Mouse (Mus musculus): ENCODE measurements around the gene Ccdc146. TPM values are rescaled to one million over a fixed set of nuclear protein-coding genes. Genes with fewer than 3 reads are reported as not detected.

Ccdc146 gene
- polyA plus RNA-seq, 1 experiment = not detected

GRCm38 (mm10) chr5:21436471-21436975 is 12.0 kb upstream of the Ccdc146 start:
- peaks cover 4% of the 10 kb centered on the region; the same call in 1 of the 2 replicates for H3K36me3 ChIP-seq (ENCODE audit: control insufficient read depth, insufficient read depth, low read length)
- peaks cover 12% of the 10 kb centered on the region; the same call in 1 of the 2 replicates for H3K4me1 ChIP-seq (ENCODE audit: control insufficient read depth, insufficient read depth, insufficient read length, low read length)
- TF ChIP-seq CTCF (IDR thresholded peaks at IDR 0.05; ENCODE audit: extremely low read depth, insufficient read length, insufficient replicate concordance, low read depth, low read length) (no peak), POLR2A (IDR thresholded peaks at IDR 0.05; ENCODE audit: low read depth, low read length) (no peak)
- H3K27ac ChIP-seq (ENCODE audit: insufficient read depth, low read depth, low read length) = no peak overlapping the region
- WGBS = 89% methylated on average over 8 of the region's 8 CpGs
- no peak overlapping the region for H3K4me3 ChIP-seq (ENCODE audit: low read depth, low read length)
- no peaks in the 10 kb centered on the region for H3K27me3 ChIP-seq (ENCODE audit: control insufficient read depth, insufficient read depth, low read length)

- Histone ChIP-seq H3K4me1 (ENCODE audit: control insufficient read depth, insufficient read depth, insufficient read length, low read length) (no peaks in the 10 kb centered on the region; the same call in 1 of the 2 replicates), H3K27ac (ENCODE audit: insufficient read depth, low read depth, low read length) (no peak overlapping the region), H3K4me3 (ENCODE audit: low read depth, low read length) (no peak overlapping the region), H3K27me3 (ENCODE audit: control insufficient read depth, insufficient read depth, low read length) (no peaks in the 10 kb centered on the region), H3K36me3 (ENCODE audit: control insufficient read depth, insufficient read depth, low read length) (peaks cover 4% of the 10 kb centered on the region; the same call in 1 of the 2 replicates)
- 62% methylated on average over 11 of the region's 11 CpGs for WGBS
- TF ChIP-seq CTCF (IDR thresholded peaks at IDR 0.05; ENCODE audit: extremely low read depth, insufficient read length, insufficient replicate concordance, low read depth, low read length) = no peak
- TF ChIP-seq POLR2A (IDR thresholded peaks at IDR 0.05; ENCODE audit: low read depth, low read length) = no peak
Measured at GRCm38 (mm10) chr5:21434148-21434929, 9.9 kb upstream of the Ccdc146 start.

GRCm38 (mm10) chr5:21426666-21427065 is 2.2 kb upstream of the Ccdc146 start:
- Histone ChIP-seq H3K4me1 (ENCODE audit: control insufficient read depth, insufficient read depth, insufficient read length, low read length) (peaks cover 3% of the 10 kb centered on the region; the same call in 1 of the 2 replicates), H3K27ac (ENCODE audit: insufficient read depth, low read depth, low read length) (no peak overlapping the region), H3K36me3 (ENCODE audit: control insufficient read depth, insufficient read depth, low read length) (no peaks in the 10 kb centered on the region), H3K27me3 (ENCODE audit: control insufficient read depth, insufficient read depth, low read length) (no peaks in the 10 kb centered on the region), H3K4me3 (ENCODE audit: low read depth, low read length) (no peak overlapping the region)
- no peak for TF ChIP-seq CTCF (IDR thresholded peaks at IDR 0.05; ENCODE audit: extremely low read depth, insufficient read length, insufficient replicate concordance, low read depth, low read length)
- no peak for TF ChIP-seq POLR2A (IDR thresholded peaks at IDR 0.05; ENCODE audit: low read depth, low read length)
- 89% methylated on average over 6 of the region's 6 CpGs for WGBS

- no peak for TF ChIP-seq POLR2A (IDR thresholded peaks at IDR 0.05; ENCODE audit: low read depth, low read length)
- TF ChIP-seq CTCF (IDR thresholded peaks at IDR 0.05; ENCODE audit: extremely low read depth, insufficient read length, insufficient replicate concordance, low read depth, low read length) = no peak
- Histone ChIP-seq H3K27ac (ENCODE audit: insufficient read depth, low read depth, low read length) (no peak overlapping the region), H3K36me3 (ENCODE audit: control insufficient read depth, insufficient read depth, low read length) (no peaks in the 10 kb centered on the region), H3K27me3 (ENCODE audit: control insufficient read depth, insufficient read depth, low read length) (no peaks in the 10 kb centered on the region), H3K4me3 (ENCODE audit: low read depth, low read length) (no peak overlapping the region), H3K4me1 (ENCODE audit: control insufficient read depth, insufficient read depth, insufficient read length, low read length) (no peaks in the 10 kb centered on the region)
- WGBS = 4% methylated on average over 1 of the region's 1 CpGs
Measured at GRCm38 (mm10) chr5:21420609-21421008, 3.9 kb downstream of the Ccdc146 start.

GRCm38 (mm10) chr5:21418613-21419012 is 5.9 kb downstream of the Ccdc146 start:
- Histone ChIP-seq H3K27ac (ENCODE audit: insufficient read depth, low read depth, low read length) (no peak overlapping the region), H3K36me3 (ENCODE audit: control insufficient read depth, insufficient read depth, low read length) (no peaks in the 10 kb centered on the region), H3K4me3 (ENCODE audit: low read depth, low read length) (no peak overlapping the region), H3K27me3 (ENCODE audit: control insufficient read depth, insufficient read depth, low read length) (no peaks in the 10 kb centered on the region), H3K4me1 (ENCODE audit: control insufficient read depth, insufficient read depth, insufficient read length, low read length) (no peaks in the 10 kb centered on the region)
- 51% methylated on average over 4 of the region's 4 CpGs for WGBS
- TF ChIP-seq POLR2A (IDR thresholded peaks at IDR 0.05; ENCODE audit: low read depth, low read length) (no peak), CTCF (IDR thresholded peaks at IDR 0.05; ENCODE audit: extremely low read depth, insufficient read length, insufficient replicate concordance, low read depth, low read length) (no peak)

- H3K27ac ChIP-seq (ENCODE audit: insufficient read depth, low read depth, low read length) = no peak overlapping the region
- no peaks in the 10 kb centered on the region for H3K27me3 ChIP-seq (ENCODE audit: control insufficient read depth, insufficient read depth, low read length)
- WGBS = 65% methylated on average over 1 of the region's 1 CpGs
Measured at GRCm38 (mm10) chr5:21414116-21414820, 10.2 kb downstream of the Ccdc146 start.

GRCm38 (mm10) chr5:21413322-21413721 is 11.2 kb downstream of the Ccdc146 start:
- no peaks in the 10 kb centered on the region for H3K36me3 ChIP-seq (ENCODE audit: control insufficient read depth, insufficient read depth, low read length)
- no peaks in the 10 kb centered on the region for H3K27me3 ChIP-seq (ENCODE audit: control insufficient read depth, insufficient read depth, low read length)
- 81% methylated on average over 3 of the region's 3 CpGs for WGBS
- no peak overlapping the region for H3K27ac ChIP-seq (ENCODE audit: insufficient read depth, low read depth, low read length)
- TF ChIP-seq POLR2A (IDR thresholded peaks at IDR 0.05; ENCODE audit: low read depth, low read length) (no peak), CTCF (IDR thresholded peaks at IDR 0.05; ENCODE audit: extremely low read depth, insufficient read length, insufficient replicate concordance, low read depth, low read length) (no peak)
- H3K4me1 ChIP-seq (ENCODE audit: control insufficient read depth, insufficient read depth, insufficient read length, low read length) = no peaks in the 10 kb centered on the region
- H3K4me3 ChIP-seq (ENCODE audit: low read depth, low read length) = no peak overlapping the region

More at GRCm38 (mm10) chr5:21414116-21414820, 10.2 kb downstream of the Ccdc146 start:
- TF ChIP-seq CTCF (IDR thresholded peaks at IDR 0.05; ENCODE audit: extremely low read depth, insufficient read length, insufficient replicate concordance, low read depth, low read length) (no peak), POLR2A (IDR thresholded peaks at IDR 0.05; ENCODE audit: low read depth, low read length) (no peak)
- Histone ChIP-seq H3K4me1 (ENCODE audit: control insufficient read depth, insufficient read depth, insufficient read length, low read length) (no peaks in the 10 kb centered on the region), H3K36me3 (ENCODE audit: control insufficient read depth, insufficient read depth, low read length) (no peaks in the 10 kb centered on the region), H3K4me3 (ENCODE audit: low read depth, low read length) (no peak overlapping the region)
